Mouse (Mus musculus): ENCODE results near the gene Ccnk. TPM values are rescaled to one million over a fixed set of nuclear protein-coding genes. Genes with fewer than 3 reads are reported as not detected.

The Ccnk gene
- polyA plus RNA-seq, 1 experiment from 2014 or later: 2.4 TPM

DNA sequence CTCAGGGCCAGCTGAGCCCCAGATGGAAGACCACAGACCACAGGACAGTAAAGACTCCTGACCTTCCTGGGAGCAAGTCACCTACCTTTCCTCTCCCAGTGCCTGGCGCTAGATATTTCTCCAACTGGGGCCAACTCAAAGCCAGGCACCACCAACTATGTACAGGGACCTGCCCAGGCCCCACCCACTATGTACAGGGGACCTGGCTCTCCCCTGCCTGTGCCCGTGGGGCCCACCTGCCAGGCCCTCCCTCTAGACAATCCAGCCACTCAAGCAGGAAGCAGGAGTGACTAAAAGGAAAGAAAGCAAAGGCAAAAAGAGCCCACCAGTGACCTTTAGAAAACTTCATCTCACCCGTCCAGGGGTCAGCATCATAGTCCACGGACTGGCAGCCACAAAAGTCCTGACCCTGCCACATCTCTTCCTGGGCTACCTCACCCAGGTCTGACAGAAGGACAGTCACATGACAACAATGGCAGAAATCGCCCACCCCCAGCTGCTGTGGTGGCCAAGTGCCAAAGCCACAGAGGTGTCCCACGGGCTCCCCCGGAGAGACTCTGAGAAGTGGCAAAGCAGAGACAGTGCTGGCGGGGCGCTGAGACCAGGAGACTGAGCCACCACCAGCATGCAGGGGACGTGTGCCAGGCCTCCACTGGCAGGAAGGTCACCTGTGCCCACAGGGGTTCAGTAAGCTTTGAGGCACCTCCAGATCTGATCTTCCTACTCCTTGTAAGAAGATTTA lies 67.6 kb downstream of the Ccnk start:
- no peak for ATAC-seq (ENCODE audit: low read depth)
- 64% methylated on average over 10 of the region's 10 CpGs for WGBS

GRCm38 (mm10) chr12:108249019-108249418 lies 69.6 kb downstream of the Ccnk start:
- Histone ChIP-seq H3K36me3 (ENCODE audit: control insufficient read depth, insufficient read depth, low read length) (no peaks in the 10 kb centered on the region), H3K4me3 (ENCODE audit: low read length) (no peak overlapping the region), H3K4me2 (ENCODE audit: low read depth, low read length) (0 out of 2 replicates have a peak overlapping the region, but pooled peaks have one; percentile 21), H3K9me3 (ENCODE audit: control insufficient read depth, low read length) (no peaks in the 10 kb centered on the region), H3K4me1 (replicated peaks; ENCODE audit: control insufficient read depth, insufficient read depth, low read length) (peaks cover 50% of the 10 kb centered on the region), H3K27ac (ENCODE audit: low read length) (no peak overlapping the region), H3K9ac (ENCODE audit: low read length) (no peak overlapping the region), H3K27me3 (ENCODE audit: control insufficient read depth, insufficient read depth, low read depth, low read length) (no peaks in the 10 kb centered on the region)
- ATAC-seq (ENCODE audit: low read depth): no peak
- 77% methylated on average over 8 of the region's 8 CpGs for WGBS

More for the DNA sequence above, 67.6 kb downstream of the Ccnk start:
- Histone ChIP-seq H3K4me1 (replicated peaks; ENCODE audit: control insufficient read depth, insufficient read depth, low read length) (peaks cover 52% of the 10 kb centered on the region), H3K9ac (ENCODE audit: low read length) (no peak overlapping the region), H3K36me3 (ENCODE audit: control insufficient read depth, insufficient read depth, low read length) (no peaks in the 10 kb centered on the region), H3K9me3 (ENCODE audit: control insufficient read depth, low read length) (no peaks in the 10 kb centered on the region), H3K4me2 (ENCODE audit: low read depth, low read length) (no peak overlapping the region), H3K4me3 (ENCODE audit: low read length) (no peak overlapping the region), H3K27ac (ENCODE audit: low read length) (no peak overlapping the region), H3K27me3 (ENCODE audit: control insufficient read depth, insufficient read depth, low read depth, low read length) (no peaks in the 10 kb centered on the region)

GRCm38 (mm10) chr12:108249522-108249921 lies 70.1 kb downstream of the Ccnk start:
- H3K4me3 ChIP-seq (ENCODE audit: low read length): no peak overlapping the region
- H3K4me1 ChIP-seq (replicated peaks; ENCODE audit: control insufficient read depth, insufficient read depth, low read length): peaks cover 45% of the 10 kb centered on the region
- ATAC-seq (ENCODE audit: low read depth): peak; percentile 47
- WGBS: 24% methylated on average over 10 of the region's 10 CpGs
- H3K27me3 ChIP-seq (ENCODE audit: control insufficient read depth, insufficient read depth, low read depth, low read length): no peaks in the 10 kb centered on the region
- H3K4me2 ChIP-seq (ENCODE audit: low read depth, low read length): peak overlapping the region; percentile 21; the same call in 1 of the 2 replicates
- no peak overlapping the region for H3K9ac ChIP-seq (ENCODE audit: low read length)
- no peaks in the 10 kb centered on the region for H3K36me3 ChIP-seq (ENCODE audit: control insufficient read depth, insufficient read depth, low read length)
- no peaks in the 10 kb centered on the region for H3K9me3 ChIP-seq (ENCODE audit: control insufficient read depth, low read length)
- no peak overlapping the region for H3K27ac ChIP-seq (ENCODE audit: low read length)

GRCm38 (mm10) chr12:108251034-108251792 lies 71.8 kb downstream of the Ccnk start:
- Histone ChIP-seq H3K4me1 (replicated peaks; ENCODE audit: control insufficient read depth, insufficient read depth, low read length) (peaks cover 42% of the 10 kb centered on the region), H3K36me3 (ENCODE audit: control insufficient read depth, insufficient read depth, low read length) (no peaks in the 10 kb centered on the region), H3K4me2 (ENCODE audit: low read depth, low read length) (no peak overlapping the region), H3K9ac (ENCODE audit: low read length) (no peak overlapping the region), H3K9me3 (ENCODE audit: control insufficient read depth, low read length) (no peaks in the 10 kb centered on the region), H3K27ac (ENCODE audit: low read length) (no peak overlapping the region), H3K27me3 (ENCODE audit: control insufficient read depth, insufficient read depth, low read depth, low read length) (no peaks in the 10 kb centered on the region), H3K4me3 (ENCODE audit: low read length) (no peak overlapping the region)
- 83% methylated on average over 27 of the region's 31 CpGs for WGBS
- no peak for ATAC-seq (ENCODE audit: low read depth)

DNA sequence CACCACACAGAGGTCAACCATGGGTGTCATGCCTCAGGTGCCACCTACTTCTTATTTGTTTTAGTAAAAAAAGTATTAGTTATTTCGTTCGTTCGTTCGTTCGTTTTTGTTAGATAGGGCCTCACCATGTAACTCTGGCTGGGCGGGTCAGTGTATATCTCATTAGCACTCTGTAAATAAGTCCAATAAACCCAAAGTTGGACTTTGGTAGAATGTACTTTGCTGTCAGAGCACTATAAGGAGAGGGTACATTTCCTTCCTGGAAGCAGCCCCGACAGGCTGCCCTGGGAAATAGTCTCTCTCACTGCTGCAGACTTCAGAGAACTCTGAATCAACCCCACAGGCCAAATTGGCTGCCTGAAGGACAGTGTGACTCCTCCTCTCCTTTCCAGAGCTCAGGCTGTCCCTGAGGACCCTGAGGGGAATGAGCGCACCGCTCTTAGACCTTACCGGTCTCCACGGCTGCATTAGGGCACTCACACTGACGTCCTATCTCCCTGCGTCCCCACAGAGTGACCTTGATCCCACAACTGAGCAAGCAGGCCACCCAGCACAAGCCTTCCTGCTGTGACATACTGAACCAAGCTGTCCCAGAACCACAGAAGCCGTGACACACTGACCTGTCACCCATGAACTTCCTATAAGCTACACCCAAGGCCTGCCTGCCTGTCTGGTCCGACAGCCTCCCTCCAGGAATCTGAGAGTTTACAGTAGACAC lies 72.6 kb downstream of the Ccnk start:
- H3K4me3 ChIP-seq (ENCODE audit: low read length): no peak overlapping the region
- H3K27me3 ChIP-seq (ENCODE audit: control insufficient read depth, insufficient read depth, low read depth, low read length): no peaks in the 10 kb centered on the region
- no peaks in the 10 kb centered on the region for H3K9me3 ChIP-seq (ENCODE audit: control insufficient read depth, low read length)
- 76% methylated on average over 15 of the region's 15 CpGs for WGBS
- H3K9ac ChIP-seq (ENCODE audit: low read length): no peak overlapping the region
- no peak overlapping the region for H3K4me2 ChIP-seq (ENCODE audit: low read depth, low read length)
- H3K36me3 ChIP-seq (ENCODE audit: control insufficient read depth, insufficient read depth, low read length): no peaks in the 10 kb centered on the region
- H3K4me1 ChIP-seq (replicated peaks; ENCODE audit: control insufficient read depth, insufficient read depth, low read length): peaks cover 46% of the 10 kb centered on the region
- H3K27ac ChIP-seq (ENCODE audit: low read length): no peak overlapping the region
- ATAC-seq (ENCODE audit: low read depth): no peak

Other genes with a start within 250 kb of the Ccnk start
- gene Bcl11b, start 176.0 kb upstream of the Ccnk start, polyA plus RNA-seq (2015; fragmentation: Nextera tagmentation; extraction: Ambion mirVana): 2.1 and 2.8 TPM in 2 replicates
- gene Setd3, start 265 bp upstream of the Ccnk start, polyA plus RNA-seq (2015; fragmentation: Nextera tagmentation; extraction: Ambion mirVana): 85.0 and 88.8 TPM in 2 replicates
- 4.6 and 5.5 TPM in 2 replicates for gene Ccdc85c, start 95.8 kb downstream of the Ccnk start, polyA plus RNA-seq (2015; fragmentation: Nextera tagmentation; extraction: Ambion mirVana)
- gene Hhipl1, start 126.7 kb downstream of the Ccnk start, polyA plus RNA-seq (2015; fragmentation: Nextera tagmentation; extraction: Ambion mirVana): 0.88 and 0.91 TPM in 2 replicates
- gene Cyp46a1, start 154.8 kb downstream of the Ccnk start, polyA plus RNA-seq (2015; fragmentation: Nextera tagmentation; extraction: Ambion mirVana): 6.5 and 7.4 TPM in 2 replicates
- gene Eml1, start 191.4 kb downstream of the Ccnk start, polyA plus RNA-seq (2015; fragmentation: Nextera tagmentation; extraction: Ambion mirVana): 121 and 122 TPM in 2 replicates